Mouse (Mus musculus) limb, embryonic 10.5 days (tissue): Measurements from ENCODE around the gene Yif1b. TPM values are rescaled to one million over a fixed set of nuclear protein-coding genes. Genes with fewer than 3 reads are reported as not detected.

ENCODE experiments used
- DNase-seq: peaks from one replicate; pipeline ENCODE4 v3.0.0-alpha.2; 2017; ENCODE audit warnings: low spot score
- H3K27ac ChIP-seq: fragments of 300-500 bp; sonication (generic); 2 replicates; pipeline ENCODE4 v1.5.1; 2016; ENCODE audit warnings: mild to moderate bottlenecking
- H3K27me3 ChIP-seq: fragments of 300-500 bp; sonication (generic); 2 replicates; pipeline ENCODE4 v1.6.1; 2016; ENCODE audit warnings: low read depth, mild to moderate bottlenecking; ENCODE audit not compliant: poor library complexity, severe bottlenecking
- H3K36me3 ChIP-seq: fragments of 300-500 bp; sonication (generic); 2 replicates; pipeline ENCODE4 v1.6.1; 2016; ENCODE audit warnings: mild to moderate bottlenecking, moderate library complexity
- H3K4me1 ChIP-seq: fragments of 300-500 bp; sonication (generic); 2 replicates; pipeline ENCODE4 v1.6.1; 2016
- H3K4me3 ChIP-seq: fragments of 300-500 bp; sonication (generic); 2 replicates; pipeline ENCODE4 v1.5.1; 2016; ENCODE audit warnings: mild to moderate bottlenecking, moderate library complexity
- H3K9me3 ChIP-seq: fragments of 300-500 bp; sonication (generic); replicated peaks from 2 replicates; pipeline ENCODE4 v1.6.1; 2016; ENCODE audit warnings: mild to moderate bottlenecking
- WGBS: fragments of 180-500 bp; shearing (Covaris S2); methylation state at CpG from one replicate; pipeline ENCODE4 v1.1.7; 2016; 5-methylcytosine and 5-hydroxymethylcytosine counted together
- polyA plus RNA-seq: library from polyadenylated mRNA; unstranded; fragments of >200 nt; fragmentation: Nextera tagmentation; extraction: Ambion mirVana; gene quantifications from 2 replicates; pipeline ENCODE4 v1.2.1, GENCODE M21; 2016

The Yif1b gene
- polyA plus RNA-seq, 1 experiment from 2014 or later, result 103 TPM

- Histone ChIP-seq H3K4me3 (peak within 1 kb of the TSS; percentile 71), H3K36me3 (no peaks in the 10 kb centered on the region), H3K27ac (peak within 1 kb of the TSS; percentile 86), H3K27me3 (peaks cover 50% of the 10 kb centered on the region), H3K9me3 (no peaks in the 10 kb centered on the region), H3K4me1 (peaks cover 56% of the 10 kb centered on the region)
- DNase-seq, result peak; percentile 90
- under 1% methylated on average over 59 of the region's 59 CpGs for WGBS
Measured at GRCm38 (mm10) chr7:29288942-29289638, 51.0 kb downstream of the Yif1b start, which contains the start of gene Ppp1r14a. Gene Ppp1r14a, plus strand, starts transcription at chr7:29289308.

GRCm38 (mm10) chr7:29289856-29290255 lies 51.7 kb downstream of the Yif1b start:
- Histone ChIP-seq H3K4me3 (peak overlapping the region; percentile 71), H3K4me1 (peaks cover 60% of the 10 kb centered on the region), H3K36me3 (no peaks in the 10 kb centered on the region), H3K27me3 (peaks cover 49% of the 10 kb centered on the region), H3K27ac (peak overlapping the region; percentile 86; the same call in 1 of the 2 replicates), H3K9me3 (no peaks in the 10 kb centered on the region)
- 65% methylated on average over 6 of the region's 6 CpGs for WGBS
- no peak for DNase-seq

- peaks cover 60% of the 10 kb centered on the region for H3K4me1 ChIP-seq
- H3K27me3 ChIP-seq, result peaks cover 43% of the 10 kb centered on the region
- 19% methylated on average over 11 of the region's 11 CpGs for WGBS
- peak overlapping the region; percentile 7; the same call in 1 of the 2 replicates for H3K4me3 ChIP-seq
- peak; percentile 42 for DNase-seq
- H3K36me3 ChIP-seq, result no peaks in the 10 kb centered on the region
- no peaks in the 10 kb centered on the region for H3K9me3 ChIP-seq
- peak overlapping the region; percentile 82 for H3K27ac ChIP-seq
Measured at GRCm38 (mm10) chr7:29290691-29291485, 52.8 kb downstream of the Yif1b start.

- peak; percentile 44 for DNase-seq
- Histone ChIP-seq H3K27ac (peak overlapping the region; percentile 82), H3K36me3 (no peaks in the 10 kb centered on the region), H3K27me3 (peaks cover 42% of the 10 kb centered on the region), H3K4me3 (peak overlapping the region; percentile 20; the same call in 1 of the 2 replicates), H3K4me1 (peaks cover 60% of the 10 kb centered on the region), H3K9me3 (no peaks in the 10 kb centered on the region)
- 7% methylated on average over 6 of the region's 7 CpGs for WGBS
Measured at GRCm38 (mm10) chr7:29291616-29292457, 53.7 kb downstream of the Yif1b start.

GRCm38 (mm10) chr7:29292458-29293098 lies 54.4 kb downstream of the Yif1b start:
- Histone ChIP-seq H3K9me3 (no peaks in the 10 kb centered on the region), H3K27me3 (peaks cover 35% of the 10 kb centered on the region), H3K4me3 (peak overlapping the region; percentile 20), H3K36me3 (no peaks in the 10 kb centered on the region), H3K27ac (peak overlapping the region; percentile 82), H3K4me1 (peaks cover 60% of the 10 kb centered on the region)
- WGBS, result 18% methylated on average over 8 of the region's 8 CpGs
- DNase-seq, result no peak

GRCm38 (mm10) chr7:29293131-29294065 lies 55.3 kb downstream of the Yif1b start:
- H3K27me3 ChIP-seq, result peaks cover 28% of the 10 kb centered on the region
- H3K4me3 ChIP-seq, result peak overlapping the region; percentile 18; the same call in 1 of the 2 replicates
- H3K9me3 ChIP-seq, result no peaks in the 10 kb centered on the region
- WGBS, result 21% methylated on average over 19 of the region's 19 CpGs
- H3K4me1 ChIP-seq, result peaks cover 60% of the 10 kb centered on the region
- peak overlapping the region; percentile 82 for H3K27ac ChIP-seq
- H3K36me3 ChIP-seq, result no peaks in the 10 kb centered on the region
- peak; percentile 47 for DNase-seq

- Histone ChIP-seq H3K9me3 (no peaks in the 10 kb centered on the region), H3K27me3 (peaks cover 25% of the 10 kb centered on the region), H3K4me1 (peaks cover 51% of the 10 kb centered on the region), H3K27ac (peak overlapping the region; percentile 44; the same call in 1 of the 2 replicates), H3K4me3 (no peak overlapping the region), H3K36me3 (no peaks in the 10 kb centered on the region)
- 68% methylated on average over 13 of the region's 13 CpGs for WGBS
- DNase-seq, result no peak
Measured at GRCm38 (mm10) chr7:29294111-29294761, 56.1 kb downstream of the Yif1b start.

GRCm38 (mm10) chr7:29295861-29296647 lies 57.9 kb downstream of the Yif1b start:
- H3K27ac ChIP-seq, result no peak overlapping the region
- 80% methylated on average over 24 of the region's 24 CpGs for WGBS
- H3K27me3 ChIP-seq, result peaks cover 10% of the 10 kb centered on the region; the same call in 1 of the 2 replicates
- no peaks in the 10 kb centered on the region for H3K9me3 ChIP-seq
- no peak overlapping the region for H3K4me3 ChIP-seq
- peaks cover 33% of the 10 kb centered on the region for H3K4me1 ChIP-seq
- no peak for DNase-seq
- H3K36me3 ChIP-seq, result no peaks in the 10 kb centered on the region

GRCm38 (mm10) chr7:29296998-29297397 lies 58.9 kb downstream of the Yif1b start:
- no peak overlapping the region for H3K4me3 ChIP-seq
- 13% methylated on average over 10 of the region's 10 CpGs for WGBS
- no peaks in the 10 kb centered on the region for H3K36me3 ChIP-seq

More at GRCm38 (mm10) chr7:29296998-29297397, 58.9 kb downstream of the Yif1b start:
- H3K27ac ChIP-seq, result no peak overlapping the region
- peaks cover 24% of the 10 kb centered on the region for H3K4me1 ChIP-seq
- peak; percentile 71 for DNase-seq
- no peaks in the 10 kb centered on the region for H3K9me3 ChIP-seq
- peaks cover 10% of the 10 kb centered on the region; the same call in 1 of the 2 replicates for H3K27me3 ChIP-seq
